Mouse (Mus musculus): Measurements from ENCODE around the gene Pard3b. TPM values are rescaled to one million over a fixed set of nuclear protein-coding genes. Genes with fewer than 3 reads are reported as not detected.

Pard3b gene
- polyA plus RNA-seq, 1 experiment from 2014 or later = 19.6 TPM

DNA sequence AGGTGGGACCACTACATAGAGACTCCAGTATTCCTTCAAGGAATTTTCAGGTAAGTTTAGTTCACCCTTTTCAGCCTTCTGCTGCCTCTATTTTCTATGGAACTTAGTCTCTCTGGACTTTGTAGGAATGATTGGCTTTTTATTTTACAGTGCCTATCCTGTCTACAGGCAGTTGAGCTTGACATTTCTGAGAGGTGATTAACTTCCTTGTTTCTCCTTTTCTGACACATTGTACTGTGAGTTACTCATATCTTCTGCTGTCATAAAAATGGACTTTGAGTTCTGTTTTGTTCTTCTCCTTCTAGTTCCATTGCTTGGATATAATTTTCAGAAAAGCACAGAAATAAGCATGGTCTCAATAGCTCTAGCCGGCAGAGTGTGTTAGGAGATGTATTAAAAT, 112.4 kb downstream of the Pard3b start:
- Histone ChIP-seq H3K27ac (ENCODE audit: low read depth) (no peak overlapping the region), H3K9ac (no peak overlapping the region), H3K4me3 (ENCODE audit: low read depth, low read length) (no peak overlapping the region), H3K36me3 (ENCODE audit: insufficient read depth) (no peaks in the 10 kb centered on the region), H3K9me3 (ENCODE audit: low read depth, low read length) (no peaks in the 10 kb centered on the region), H3K4me2 (no peak overlapping the region), H3K4me1 (ENCODE audit: insufficient read depth) (no peaks in the 10 kb centered on the region), H3K27me3 (ENCODE audit: insufficient read depth, low read length) (no peaks in the 10 kb centered on the region)
- no peak for TF ChIP-seq CTCF (IDR thresholded peaks at IDR 0.05; ENCODE audit: low read depth)
- no peak for DNase-seq
- no peak for ATAC-seq (ENCODE audit: insufficient read depth)
- 91% methylated on average over 1 of the region's 1 CpGs for WGBS

DNA sequence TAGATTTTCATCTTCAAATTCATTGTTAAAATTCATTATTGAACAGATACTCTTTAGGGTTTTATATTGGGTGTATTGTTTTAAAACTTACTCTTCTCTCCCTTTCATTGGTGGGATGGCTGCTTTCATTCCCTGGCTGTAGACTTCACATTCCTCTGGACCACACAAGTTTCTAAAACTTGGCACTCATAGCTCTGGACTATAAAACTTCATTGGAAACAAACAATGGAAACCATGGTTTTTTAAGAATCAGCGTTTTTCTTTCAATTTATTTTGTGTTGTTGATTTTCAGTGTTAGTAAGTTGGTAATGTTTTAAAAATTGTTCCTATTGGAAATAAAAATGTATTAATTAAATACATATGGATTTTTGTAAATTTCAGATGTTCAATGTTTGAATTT, 118.1 kb downstream of the Pard3b start:
- Histone ChIP-seq H3K36me3 (ENCODE audit: insufficient read depth) (no peaks in the 10 kb centered on the region), H3K4me2 (no peak overlapping the region), H3K9ac (no peak overlapping the region), H3K27ac (ENCODE audit: low read depth) (no peak overlapping the region), H3K4me3 (ENCODE audit: low read depth, low read length) (no peak overlapping the region), H3K9me3 (ENCODE audit: low read depth, low read length) (no peaks in the 10 kb centered on the region), H3K27me3 (ENCODE audit: insufficient read depth, low read length) (no peaks in the 10 kb centered on the region), H3K4me1 (ENCODE audit: insufficient read depth) (no peaks in the 10 kb centered on the region)
- TF ChIP-seq CTCF (IDR thresholded peaks at IDR 0.05; ENCODE audit: low read depth) = no peak
- 64% methylated on average over 1 of the region's 1 CpGs for WGBS
- no peak for ATAC-seq (ENCODE audit: insufficient read depth)
- peak; percentile 61 for DNase-seq

GRCm38 (mm10) chr1:61771213-61771612, 132.6 kb downstream of the Pard3b start:
- Histone ChIP-seq H3K27ac (ENCODE audit: low read depth) (no peak overlapping the region), H3K4me1 (ENCODE audit: insufficient read depth) (no peaks in the 10 kb centered on the region), H3K27me3 (ENCODE audit: insufficient read depth, low read length) (no peaks in the 10 kb centered on the region), H3K9me3 (ENCODE audit: low read depth, low read length) (no peaks in the 10 kb centered on the region), H3K4me2 (no peak overlapping the region), H3K36me3 (ENCODE audit: insufficient read depth) (no peaks in the 10 kb centered on the region), H3K4me3 (ENCODE audit: low read depth, low read length) (no peak overlapping the region), H3K9ac (no peak overlapping the region)
- DNase-seq = peak; percentile 91
- ATAC-seq (ENCODE audit: insufficient read depth) = peak; percentile 82; the same call in 1 of the 2 replicates
- peak; percentile 89 for TF ChIP-seq CTCF (IDR thresholded peaks at IDR 0.05; ENCODE audit: low read depth)

DNA sequence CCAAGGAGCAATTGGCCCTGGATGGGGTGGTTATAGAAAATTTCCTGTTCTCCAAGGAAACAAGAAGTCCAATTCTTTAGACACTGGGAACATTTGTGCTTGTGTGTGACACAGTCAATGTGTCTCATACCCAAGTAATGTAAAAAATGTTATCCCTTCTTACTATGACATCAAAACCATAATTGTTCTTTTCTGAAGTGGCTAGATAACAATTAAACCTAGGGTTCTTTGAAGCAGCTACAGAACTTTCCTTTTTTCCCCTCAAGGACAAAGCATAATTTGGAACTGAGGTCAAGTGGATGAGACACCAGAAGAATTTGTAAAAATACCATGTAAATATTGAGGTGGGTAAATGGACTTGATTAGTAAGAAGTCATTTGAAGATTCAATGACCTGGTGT, 140.1 kb downstream of the Pard3b start:
- no peak overlapping the region for H3K4me2 ChIP-seq
- no peak for TF ChIP-seq CTCF (IDR thresholded peaks at IDR 0.05; ENCODE audit: low read depth)
- no peaks in the 10 kb centered on the region for H3K9me3 ChIP-seq (ENCODE audit: low read depth, low read length)
- H3K4me3 ChIP-seq (ENCODE audit: low read depth, low read length) = no peak overlapping the region
- no peak for ATAC-seq (ENCODE audit: insufficient read depth)
- no peak overlapping the region for H3K9ac ChIP-seq
- H3K27me3 ChIP-seq (ENCODE audit: insufficient read depth, low read length) = no peaks in the 10 kb centered on the region
- DNase-seq = no peak
- H3K27ac ChIP-seq (ENCODE audit: low read depth) = no peak overlapping the region
- H3K4me1 ChIP-seq (ENCODE audit: insufficient read depth) = no peaks in the 10 kb centered on the region
- H3K36me3 ChIP-seq (ENCODE audit: insufficient read depth) = no peaks in the 10 kb centered on the region

GRCm38 (mm10) chr1:61779906-61780305, 141.3 kb downstream of the Pard3b start:
- H3K4me3 ChIP-seq (ENCODE audit: low read depth, low read length) = no peak overlapping the region
- WGBS = 7% methylated on average over 5 of the region's 5 CpGs
- H3K9me3 ChIP-seq (ENCODE audit: low read depth, low read length) = no peaks in the 10 kb centered on the region
- H3K4me2 ChIP-seq = 0 out of 2 replicates have a peak overlapping the region, but pooled peaks have one; percentile 12
- H3K27me3 ChIP-seq (ENCODE audit: insufficient read depth, low read length) = no peaks in the 10 kb centered on the region
- peak; percentile 91 for DNase-seq
- H3K27ac ChIP-seq (ENCODE audit: low read depth) = peak overlapping the region; percentile 24; the same call in 1 of the 2 replicates
- no peak overlapping the region for H3K9ac ChIP-seq
- peak; percentile 84; the same call in 1 of the 2 replicates for ATAC-seq (ENCODE audit: insufficient read depth)
- TF ChIP-seq CTCF (IDR thresholded peaks at IDR 0.05; ENCODE audit: low read depth) = no peak
- H3K36me3 ChIP-seq (ENCODE audit: insufficient read depth) = no peaks in the 10 kb centered on the region
- no peaks in the 10 kb centered on the region for H3K4me1 ChIP-seq (ENCODE audit: insufficient read depth)

- H3K27me3 ChIP-seq (ENCODE audit: insufficient read depth, low read length) = no peaks in the 10 kb centered on the region
- no peak overlapping the region for H3K27ac ChIP-seq (ENCODE audit: low read depth)
- 68% methylated on average over 5 of the region's 5 CpGs for WGBS
- TF ChIP-seq CTCF (IDR thresholded peaks at IDR 0.05; ENCODE audit: low read depth) = no peak
- no peak for ATAC-seq (ENCODE audit: insufficient read depth)
- H3K4me2 ChIP-seq = no peak overlapping the region
- no peaks in the 10 kb centered on the region for H3K9me3 ChIP-seq (ENCODE audit: low read depth, low read length)
- H3K4me3 ChIP-seq (ENCODE audit: low read depth, low read length) = no peak overlapping the region
- H3K4me1 ChIP-seq (ENCODE audit: insufficient read depth) = no peaks in the 10 kb centered on the region
- H3K9ac ChIP-seq = no peak overlapping the region
- H3K36me3 ChIP-seq (ENCODE audit: insufficient read depth) = no peaks in the 10 kb centered on the region
- no peak for DNase-seq
Measured at GRCm38 (mm10) chr1:61796296-61796695, 157.7 kb downstream of the Pard3b start.

- no peaks in the 10 kb centered on the region for H3K27me3 ChIP-seq (ENCODE audit: insufficient read depth, low read length)
- TF ChIP-seq CTCF (IDR thresholded peaks at IDR 0.05; ENCODE audit: low read depth) = no peak
- no peaks in the 10 kb centered on the region for H3K4me1 ChIP-seq (ENCODE audit: insufficient read depth)
- H3K4me3 ChIP-seq (ENCODE audit: low read depth, low read length) = no peak overlapping the region
- H3K9me3 ChIP-seq (ENCODE audit: low read depth, low read length) = no peaks in the 10 kb centered on the region
- WGBS = 10% methylated on average over 1 of the region's 1 CpGs
- no peak for DNase-seq
- no peaks in the 10 kb centered on the region for H3K36me3 ChIP-seq (ENCODE audit: insufficient read depth)
- H3K27ac ChIP-seq (ENCODE audit: low read depth) = no peak overlapping the region
- no peak overlapping the region for H3K9ac ChIP-seq
- ATAC-seq (ENCODE audit: insufficient read depth) = no peak
- no peak overlapping the region for H3K4me2 ChIP-seq
Measured at GRCm38 (mm10) chr1:61820213-61820612, 181.6 kb downstream of the Pard3b start.

All from lung, embryonic 14.5 days (tissue).